Mouse (Mus musculus) kidney, embryonic 15.5 days (tissue): ENCODE measurements around the gene Tra2b. TPM values are rescaled to one million over a fixed set of nuclear protein-coding genes. Genes with fewer than 3 reads are reported as not detected.
A peak's percentile ranks its signal among the peaks of the same experiment; 100 is the strongest.
"Not testable (repeated sequence)": the region's sequence is repeated elsewhere in the genome, so short reads cannot be mapped to it uniquely, and the experiment has no call there.

Experiments
- ATAC-seq: fragments of 200-750 bp; cut with Nextera tagmentation; replicated peaks from 2 replicates; pipeline ENCODE4 v1.8.0; 2017; ENCODE audit warnings: moderate TSS enrichment; ENCODE audit not compliant: low FRiP score
- H3K27ac ChIP-seq: fragments of 300-500 bp; sonication (generic); 2 replicates; pipeline ENCODE4 v1.5.1; 2015; ENCODE audit warnings: mild to moderate bottlenecking, inconsistent platforms
- H3K27me3 ChIP-seq: fragments of 300-500 bp; sonication (generic); 2 replicates; pipeline ENCODE4 v1.6.1; 2015; ENCODE audit warnings: inconsistent platforms
- H3K36me3 ChIP-seq: fragments of 300-500 bp; sonication (generic); 2 replicates; pipeline ENCODE4 v1.6.1; 2015; ENCODE audit warnings: inconsistent platforms
- H3K4me1 ChIP-seq: fragments of 300-500 bp; sonication (generic); 2 replicates; pipeline ENCODE4 v1.6.1; 2015; ENCODE audit warnings: inconsistent platforms
- H3K4me2 ChIP-seq: fragments of 300-500 bp; sonication (generic); 2 replicates; pipeline ENCODE4 v1.6.1; 2015; ENCODE audit warnings: moderate library complexity, mild to moderate bottlenecking, inconsistent platforms
- H3K4me3 ChIP-seq: fragments of 300-500 bp; sonication (generic); replicated peaks from 2 replicates; pipeline ENCODE4 v1.5.1; 2015; ENCODE audit warnings: mild to moderate bottlenecking, inconsistent platforms
- H3K9ac ChIP-seq: fragments of 300-500 bp; sonication (generic); 2 replicates; pipeline ENCODE4 v1.6.1; 2015; ENCODE audit warnings: mild to moderate bottlenecking, inconsistent platforms
- H3K9me3 ChIP-seq: fragments of 300-500 bp; sonication (generic); replicated peaks from 2 replicates; pipeline ENCODE4 v1.6.1; 2016; ENCODE audit warnings: inconsistent platforms
- WGBS: fragments of 180-500 bp; shearing (Covaris S2); methylation state at CpG from one replicate; pipeline ENCODE4 v1.1.7; 2015; ENCODE audit warnings: mixed read lengths; 5-methylcytosine and 5-hydroxymethylcytosine counted together
- polyA plus RNA-seq: library from polyadenylated mRNA; unstranded; fragments of >200 nt; fragmentation: Nextera tagmentation; extraction: Ambion mirVana; gene quantifications from 2 replicates; pipeline ENCODE4 v1.2.1, GENCODE M21; 2015

Gene Tra2b
- polyA plus RNA-seq, 1 experiment from 2014 or later = 387 TPM

- peak overlapping the region; percentile 60 for H3K9ac ChIP-seq
- WGBS = 35% methylated on average over 8 of the region's 8 CpGs
- no peaks in the 10 kb centered on the region for H3K27me3 ChIP-seq
- peak overlapping the region; percentile 79 for H3K27ac ChIP-seq
- H3K36me3 ChIP-seq = no peaks in the 10 kb centered on the region
- H3K4me1 ChIP-seq = peaks cover 18% of the 10 kb centered on the region
- no peaks in the 10 kb centered on the region for H3K9me3 ChIP-seq
- H3K4me2 ChIP-seq = peak overlapping the region; percentile 60
- ATAC-seq = 0 out of 2 replicates have a peak, but pooled peaks have one; percentile 1
- peak overlapping the region; percentile 64 for H3K4me3 ChIP-seq
Observed at GRCm38 (mm10) chr16:22266384-22266783, 579 bp upstream of the Tra2b start.

- Histone ChIP-seq H3K27ac (peak overlapping the region; percentile 98), H3K9ac (peak overlapping the region; percentile 95), H3K4me3 (peak overlapping the region; percentile 64), H3K4me2 (peak overlapping the region; percentile 72), H3K36me3 (no peaks in the 10 kb centered on the region), H3K4me1 (peaks cover 25% of the 10 kb centered on the region), H3K9me3 (no peaks in the 10 kb centered on the region), H3K27me3 (no peaks in the 10 kb centered on the region)
- ATAC-seq = peak; percentile 68
- under 1% methylated on average over 74 of the region's 81 CpGs for WGBS
Observed at GRCm38 (mm10) chr16:22264962-22265848, 600 bp downstream of the Tra2b start.

- peaks cover 25% of the 10 kb centered on the region for H3K4me1 ChIP-seq
- no peak for ATAC-seq
- H3K27me3 ChIP-seq = no peaks in the 10 kb centered on the region
- H3K4me2 ChIP-seq = peak overlapping the region; percentile 72
- peak overlapping the region; percentile 98 for H3K27ac ChIP-seq
- H3K9me3 ChIP-seq = no peaks in the 10 kb centered on the region
- H3K4me3 ChIP-seq = peak overlapping the region; percentile 64
- WGBS = 1% methylated on average over 16 of the region's 16 CpGs
- H3K36me3 ChIP-seq = no peaks in the 10 kb centered on the region
- peak overlapping the region; percentile 95 for H3K9ac ChIP-seq
Observed at GRCm38 (mm10) chr16:22264232-22264961, 1.4 kb downstream of the Tra2b start.

DNA sequence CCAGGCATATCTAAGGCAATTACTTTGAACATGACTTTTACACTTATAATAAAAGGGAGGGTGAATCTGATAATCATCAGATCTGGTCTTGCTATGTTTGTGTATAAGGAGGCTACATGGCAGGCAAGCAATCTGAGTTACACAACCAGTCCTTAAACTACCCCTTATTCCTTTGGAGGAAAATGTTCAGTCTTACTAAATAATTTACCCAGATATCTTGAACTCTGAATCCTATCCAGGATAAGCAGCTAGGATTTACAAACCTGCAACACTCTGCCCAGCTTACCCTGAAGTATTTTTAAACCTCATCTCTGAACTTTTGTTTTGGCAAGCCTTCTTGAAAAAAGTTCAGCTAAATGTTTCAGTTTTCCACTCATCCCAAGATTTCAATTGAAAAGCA lies 2.7 kb downstream of the Tra2b start:
- H3K36me3 ChIP-seq = peaks cover 4% of the 10 kb centered on the region; the same call in 1 of the 2 replicates
- peak overlapping the region; percentile 95 for H3K9ac ChIP-seq
- H3K27me3 ChIP-seq = no peaks in the 10 kb centered on the region
- no peaks in the 10 kb centered on the region for H3K9me3 ChIP-seq
- peak overlapping the region; percentile 72 for H3K4me2 ChIP-seq
- peak overlapping the region; percentile 64 for H3K4me3 ChIP-seq
- peaks cover 30% of the 10 kb centered on the region for H3K4me1 ChIP-seq
- no peak for ATAC-seq
- H3K27ac ChIP-seq = no peak overlapping the region

DNA sequence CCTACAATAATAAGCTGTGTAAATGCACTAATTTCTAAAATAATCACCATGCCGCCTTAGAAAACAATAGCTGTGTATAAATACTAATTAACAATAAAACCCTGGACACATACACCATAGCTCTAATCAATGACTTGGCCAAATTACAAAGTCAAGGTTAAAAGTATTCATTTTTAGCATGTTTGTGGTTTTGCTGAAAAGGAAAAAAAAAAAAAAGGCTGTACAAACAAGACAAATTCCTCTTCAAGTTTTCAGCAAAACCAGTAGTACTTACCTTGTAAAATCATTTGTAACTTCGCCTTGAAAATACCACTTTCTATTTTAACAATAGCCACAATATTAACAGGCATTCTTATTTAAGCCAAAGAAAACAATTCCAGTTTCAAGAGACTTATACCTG lies 4.2 kb downstream of the Tra2b start:
- Histone ChIP-seq H3K4me2 (no peak overlapping the region), H3K4me1 (peaks cover 28% of the 10 kb centered on the region), H3K36me3 (peaks cover 4% of the 10 kb centered on the region; the same call in 1 of the 2 replicates), H3K9me3 (no peaks in the 10 kb centered on the region), H3K4me3 (no peak overlapping the region), H3K27ac (no peak overlapping the region), H3K27me3 (no peaks in the 10 kb centered on the region), H3K9ac (no peak overlapping the region)
- 79% methylated on average over 2 of the region's 2 CpGs for WGBS
- ATAC-seq = no peak

GRCm38 (mm10) chr16:22260423-22261143 lies 5.2 kb downstream of the Tra2b start:
- H3K27me3 ChIP-seq = no peaks in the 10 kb centered on the region
- H3K9ac ChIP-seq = no peak overlapping the region
- H3K4me1 ChIP-seq = peaks cover 31% of the 10 kb centered on the region
- no peak for ATAC-seq
- no peak overlapping the region for H3K27ac ChIP-seq
- peaks cover 5% of the 10 kb centered on the region; the same call in 1 of the 2 replicates for H3K36me3 ChIP-seq
- H3K4me3 ChIP-seq = no peak overlapping the region
- H3K4me2 ChIP-seq = peak overlapping the region; percentile 32; the same call in 1 of the 2 replicates
- H3K9me3 ChIP-seq = no peaks in the 10 kb centered on the region
- whole genome bisulfite sequencing = 56% methylated on average over 3 of the region's 3 CpGs

DNA sequence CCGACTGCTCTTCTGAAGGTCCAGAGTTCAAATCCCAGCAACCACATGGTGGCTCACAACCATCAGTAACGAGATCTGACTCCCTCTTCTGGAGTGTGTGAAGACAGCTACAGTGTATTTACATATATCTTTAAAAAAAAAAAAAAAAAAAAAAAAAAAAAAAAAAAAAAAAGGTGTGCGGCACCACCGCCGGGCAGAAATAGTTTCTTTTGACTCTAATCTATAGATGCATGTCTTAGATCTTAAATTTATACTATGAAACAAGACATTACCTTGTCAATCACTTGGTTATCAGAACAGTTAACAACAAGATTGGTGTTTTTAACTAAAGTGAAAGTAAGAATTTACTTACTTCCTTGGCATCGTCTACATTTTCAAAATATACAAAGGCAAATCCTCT lies 13.6 kb downstream of the Tra2b start:
- H3K9me3 ChIP-seq, H3K9ac ChIP-seq, H3K27ac ChIP-seq, ATAC-seq, H3K4me1 ChIP-seq, H3K27me3 ChIP-seq, H3K4me3 ChIP-seq, H3K4me2 ChIP-seq: not testable (repeated sequence)
- peaks cover 69% of the 10 kb centered on the region for H3K36me3 ChIP-seq
- WGBS = 90% methylated on average over 6 of the region's 6 CpGs

- no peaks in the 10 kb centered on the region for H3K9me3 ChIP-seq
- no peak for ATAC-seq
- peaks cover 78% of the 10 kb centered on the region for H3K36me3 ChIP-seq
- no peak overlapping the region for H3K4me3 ChIP-seq
- WGBS = 90% methylated on average over 5 of the region's 5 CpGs
- H3K27ac ChIP-seq = no peak overlapping the region
- H3K4me2 ChIP-seq = no peak overlapping the region
- no peaks in the 10 kb centered on the region for H3K27me3 ChIP-seq
- no peak overlapping the region for H3K9ac ChIP-seq
- no peaks in the 10 kb centered on the region for H3K4me1 ChIP-seq
Observed at GRCm38 (mm10) chr16:22250307-22250706, 15.5 kb downstream of the Tra2b start.

DNA sequence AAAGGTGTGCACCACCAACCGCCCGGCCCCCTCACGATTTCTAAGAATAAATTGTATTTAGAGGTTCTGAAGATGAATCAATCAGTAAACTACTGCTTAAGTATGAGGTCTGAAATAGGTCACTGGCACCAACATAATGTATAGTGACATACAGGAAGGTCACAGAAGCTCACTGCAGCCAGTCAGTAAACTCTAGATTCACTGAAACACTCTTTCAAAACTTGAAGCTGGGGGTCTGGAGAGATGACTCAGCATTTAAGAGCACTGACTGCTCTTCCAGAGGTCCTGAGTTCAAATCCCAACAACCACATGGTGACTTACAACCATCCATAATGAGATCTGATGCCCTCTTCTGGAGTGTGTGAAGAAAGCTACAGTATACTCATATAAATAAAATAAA lies 16.1 kb downstream of the Tra2b start:
- Histone ChIP-seq H3K27ac (no peak overlapping the region), H3K9ac (no peak overlapping the region), H3K4me1 (no peaks in the 10 kb centered on the region), H3K4me3 (no peak overlapping the region), H3K4me2 (no peak overlapping the region), H3K27me3 (no peaks in the 10 kb centered on the region), H3K36me3 (peaks cover 80% of the 10 kb centered on the region), H3K9me3 (no peaks in the 10 kb centered on the region)
- 94% methylated on average over 3 of the region's 3 CpGs for WGBS
- ATAC-seq = no peak

DNA sequence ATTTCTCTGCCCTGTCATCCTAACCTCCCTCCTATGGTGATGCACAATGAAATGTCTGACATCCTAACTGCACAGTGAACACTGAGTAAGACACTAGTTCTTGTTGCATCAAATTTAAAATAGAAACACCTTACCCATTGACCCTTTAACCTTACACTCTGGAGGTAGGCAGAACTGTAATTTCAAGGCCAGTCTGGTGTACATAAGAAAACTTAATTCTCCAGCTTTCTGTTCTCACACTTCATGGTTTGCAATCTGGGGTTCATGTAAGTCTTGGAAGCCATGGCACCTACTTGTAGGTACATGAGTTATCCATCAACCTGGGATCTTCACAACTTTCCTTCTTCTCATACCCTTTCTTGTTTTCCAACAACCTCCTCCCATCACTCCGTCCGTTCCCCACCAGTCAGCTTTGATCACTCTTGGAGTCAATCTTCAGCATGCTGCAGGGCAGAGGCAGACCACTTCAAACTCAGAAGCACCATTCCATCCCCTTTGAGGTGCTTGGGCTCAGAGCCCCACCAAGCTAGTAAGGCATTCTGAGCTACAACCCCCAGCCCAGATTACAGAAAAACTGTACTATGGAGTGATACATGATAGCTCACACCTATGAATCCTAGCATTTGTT lies 23.5 kb downstream of the Tra2b start:
- Histone ChIP-seq H3K4me1 (no peaks in the 10 kb centered on the region), H3K4me2 (no peak overlapping the region), H3K27me3 (no peaks in the 10 kb centered on the region), H3K36me3 (peaks cover 71% of the 10 kb centered on the region), H3K9me3 (no peaks in the 10 kb centered on the region), H3K9ac (no peak overlapping the region), H3K27ac (no peak overlapping the region), H3K4me3 (no peak overlapping the region)
- ATAC-seq = 0 out of 2 replicates have a peak, but pooled peaks have one; percentile 25
- 84% methylated on average over 2 of the region's 2 CpGs for WGBS

DNA sequence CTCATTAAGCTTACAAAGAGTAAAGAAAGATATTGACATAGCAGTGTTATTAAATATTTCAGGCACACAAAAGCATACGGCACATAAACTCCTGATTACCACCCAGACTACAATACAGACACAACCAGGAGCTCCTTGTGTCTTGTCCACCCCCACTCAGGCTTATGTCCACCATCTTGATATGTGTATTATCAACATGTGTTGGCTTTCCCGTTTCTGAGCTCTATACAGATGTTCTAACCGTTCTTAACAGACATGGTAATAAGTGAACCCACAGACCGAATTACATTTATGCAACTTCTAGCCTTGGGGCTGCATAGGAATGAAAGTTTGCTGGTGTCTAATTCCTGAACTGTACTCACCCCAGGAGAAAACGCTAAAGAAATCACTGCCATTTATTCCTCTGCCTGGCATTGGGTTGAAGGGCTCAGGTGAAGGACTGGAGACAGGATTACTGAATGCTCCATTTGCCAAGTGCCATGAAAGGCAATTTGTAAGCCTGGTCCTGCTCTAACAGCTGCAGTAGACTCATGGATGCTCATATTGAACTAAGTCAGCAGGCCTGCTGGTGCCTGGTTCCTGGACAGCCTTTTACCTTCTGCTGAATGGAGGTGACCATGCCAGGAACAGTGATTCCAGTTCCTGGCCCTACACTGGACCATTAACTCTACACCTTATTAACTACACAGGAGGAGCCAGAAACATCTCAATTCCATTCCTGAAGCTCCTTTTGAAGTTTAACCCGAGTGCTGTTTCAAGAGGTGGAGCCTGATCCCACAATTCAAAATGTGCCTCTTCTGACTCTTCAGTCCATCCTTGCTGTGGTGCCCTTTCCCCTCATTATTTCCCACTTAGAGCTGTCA lies 24.2 kb downstream of the Tra2b start:
- H3K36me3 ChIP-seq = peaks cover 69% of the 10 kb centered on the region
- no peak overlapping the region for H3K4me2 ChIP-seq
- WGBS = 80% methylated on average over 6 of the region's 6 CpGs
- ATAC-seq = no peak
- H3K4me1 ChIP-seq = no peaks in the 10 kb centered on the region
- H3K4me3 ChIP-seq = no peak overlapping the region
- H3K27me3 ChIP-seq = no peaks in the 10 kb centered on the region
- H3K27ac ChIP-seq = no peak overlapping the region
- H3K9me3 ChIP-seq = no peaks in the 10 kb centered on the region
- H3K9ac ChIP-seq = no peak overlapping the region
